In genomic region chr17:46063283-46063973, GRCm38 (mm10) we compare ENCODE assay signal across 8 mouse cellular contexts. TPM values are rescaled to one million over a fixed set of nuclear protein-coding genes. Genes with fewer than 3 reads are reported as not detected.
DNase-seq lines count a peak whose midpoint lies in the region; ATAC-seq and TF ChIP-seq lines count a peak whose summit lies in the region.

No protein-coding gene starts in this region.

- intact Hi-C loops in left cerebral cortex, postnatal 4 days (cut with DNase I), result no loop called here
- intact Hi-C loops in left cerebral cortex, postnatal 36 days (cut with DNase I), result no loop called here
- intact Hi-C loops in heart, adult 2 months (cut with DNase I), result no loop called here
- intact Hi-C loops in left cerebral cortex, adult 2 months (cut with DNase I), result no loop called here

- H3K4me1 ChIP-seq in heart, adult 2 months (ENCODE audit: control insufficient read depth, insufficient read depth, low read length), result peaks cover 2% of the 10 kb centered on the region; the same call in 1 of the 2 replicates
- peaks cover 7% of the 10 kb centered on the region; the same call in 1 of the 2 replicates for H3K4me1 ChIP-seq in kidney, adult 2 months (ENCODE audit: control insufficient read depth, insufficient read depth, low read length)
- peaks cover 12% of the 10 kb centered on the region for H3K4me1 ChIP-seq in lung, postnatal 0 days (ENCODE audit: insufficient read depth, low read depth, low read length)
- 0 out of 2 replicates have a peak, but pooled peaks cover 3% of the 10 kb centered on the region for H3K4me1 ChIP-seq in stomach, postnatal 0 days (replicated peaks; ENCODE audit: control insufficient read depth, insufficient read depth)

- 17% methylated on average over 10 of the region's 10 CpGs for WGBS in heart, adult 2 months
- 23% methylated on average over 10 of the region's 10 CpGs for WGBS in kidney, adult 2 months
- WGBS in lung, postnatal 0 days, result 19% methylated on average over 10 of the region's 10 CpGs
- WGBS in stomach, postnatal 0 days, result 5% methylated on average over 10 of the region's 10 CpGs

- no peaks in the 10 kb centered on the region for H3K27me3 ChIP-seq in heart, adult 2 months (ENCODE audit: control insufficient read depth, insufficient read depth, low read length)
- no peaks in the 10 kb centered on the region for H3K27me3 ChIP-seq in kidney, adult 2 months (replicated peaks; ENCODE audit: control insufficient read depth, insufficient read depth, low read length)
- H3K27me3 ChIP-seq in lung, postnatal 0 days (replicated peaks; ENCODE audit: insufficient read depth, low read length), result no peaks in the 10 kb centered on the region
- H3K27me3 ChIP-seq in stomach, postnatal 0 days (ENCODE audit: control insufficient read depth, insufficient read depth, low read length), result no peaks in the 10 kb centered on the region

- H3K36me3 ChIP-seq in heart, adult 2 months (ENCODE audit: control insufficient read depth, insufficient read depth, low read length), result no peaks in the 10 kb centered on the region
- no peaks in the 10 kb centered on the region for H3K36me3 ChIP-seq in kidney, adult 2 months (ENCODE audit: control insufficient read depth, insufficient read depth, low read length)
- H3K36me3 ChIP-seq in lung, postnatal 0 days (ENCODE audit: insufficient read depth, low read length), result no peaks in the 10 kb centered on the region
- H3K36me3 ChIP-seq in stomach, postnatal 0 days (ENCODE audit: control insufficient read depth, insufficient read depth, low read length), result no peaks in the 10 kb centered on the region

- H3K27ac ChIP-seq in heart, adult 2 months, result no peak overlapping the region
- H3K27ac ChIP-seq in kidney, adult 2 months (ENCODE audit: insufficient read depth, low read depth, low read length), result no peak overlapping the region
- peak overlapping the region; percentile 26; the same call in 1 of the 2 replicates for H3K27ac ChIP-seq in lung, postnatal 0 days (ENCODE audit: low read length)
- H3K27ac ChIP-seq in stomach, postnatal 0 days (replicated peaks), result no peak overlapping the region; the same call in 1 of the 2 replicates
- H3K27ac ChIP-seq in left cerebral cortex, adult 2 months, result no peak overlapping the region

- no peak for TF ChIP-seq POLR2A in heart, adult 2 months (IDR thresholded peaks at IDR 0.05; ENCODE audit: insufficient read depth, low read depth, low read length)
- no peak for TF ChIP-seq POLR2A in kidney, adult 2 months (IDR thresholded peaks at IDR 0.05; ENCODE audit: low read depth, low read length)

- ATAC-seq in lung, postnatal 0 days, result peak; percentile 93
- ATAC-seq in stomach, postnatal 0 days (ENCODE audit: low FRiP score, low TSS enrichment), result peak; percentile 68

- no peaks in the 10 kb centered on the region for H3K9me3 ChIP-seq in lung, postnatal 0 days (ENCODE audit: low read length)
- no peaks in the 10 kb centered on the region for H3K9me3 ChIP-seq in stomach, postnatal 0 days (ENCODE audit: control insufficient read depth, low read length)

- TF ChIP-seq CTCF in heart, adult 2 months (IDR thresholded peaks at IDR 0.05), result no peak
- no peak for TF ChIP-seq CTCF in kidney, adult 2 months (conservative IDR thresholded peaks at IDR 0.05; ENCODE audit: insufficient read depth, insufficient read length, low read depth, low read length)
- no peak for TF ChIP-seq CTCF in lung, postnatal 0 days (IDR thresholded peaks at IDR 0.05)
- no peak for TF ChIP-seq CTCF in stomach, postnatal 0 days (IDR thresholded peaks at IDR 0.05; ENCODE audit: low read depth)
- TF ChIP-seq CTCF in left cerebral cortex, adult 2 months (IDR thresholded peaks at IDR 0.05), result no peak

- H3K79me2 ChIP-seq in heart, adult 2 months (replicated peaks; ENCODE audit: control insufficient read depth, insufficient read depth, low read length), result no peaks in the 10 kb centered on the region

- no peak overlapping the region for H3K9ac ChIP-seq in heart, adult 2 months (ENCODE audit: low read depth, low read length)
- H3K9ac ChIP-seq in lung, postnatal 0 days (replicated peaks; ENCODE audit: low read depth), result no peak overlapping the region
- no peak overlapping the region; the same call in 1 of the 2 replicates for H3K9ac ChIP-seq in stomach, postnatal 0 days (ENCODE audit: low read length)

- no peak for TF ChIP-seq EP300 in heart, adult 2 months (IDR thresholded peaks at IDR 0.05; ENCODE audit: insufficient read depth, low read depth, low read length)
- TF ChIP-seq EP300 in lung, postnatal 0 days (IDR thresholded peaks at IDR 0.05), result peak; percentile 76
- no peak for TF ChIP-seq EP300 in stomach, postnatal 0 days (optimal IDR thresholded peaks at IDR 0.05)

- H3K4me3 ChIP-seq in heart, adult 2 months, result no peak overlapping the region
- no peak overlapping the region for H3K4me3 ChIP-seq in kidney, adult 2 months (ENCODE audit: insufficient read depth, low read depth, low read length)
- no peak overlapping the region for H3K4me3 ChIP-seq in lung, postnatal 0 days (ENCODE audit: low read depth, low read length)
- no peak overlapping the region for H3K4me3 ChIP-seq in stomach, postnatal 0 days (ENCODE audit: low read depth, low read length)
- no peak overlapping the region for H3K4me3 ChIP-seq in left cerebral cortex, adult 2 months

- DNase-seq in left cerebral cortex, postnatal 4 days, result peak; percentile 43
- DNase-seq in left cerebral cortex, postnatal 36 days (ENCODE audit: low spot score in 2 of 2), result no peak
- DNase-seq in heart, adult 2 months, result peak; percentile 49 to 51
- DNase-seq in kidney, adult 2 months, result peak; percentile 48
- DNase-seq in lung, postnatal 0 days (ENCODE audit: low spot score), result peak; percentile 83
- DNase-seq in stomach, postnatal 0 days (ENCODE audit: low spot score), result peak; percentile 57
- no peak for DNase-seq in left cerebral cortex, adult 2 months (ENCODE audit: extremely low spot score in 1 of 2, low spot score in 2 of 2)
- no peak for DNase-seq in gastrocnemius, postnatal 4 days (ENCODE audit: low spot score in 2 of 2)

- no peak overlapping the region; the same call in 1 of the 2 replicates for H3K4me2 ChIP-seq in lung, postnatal 0 days (replicated peaks; ENCODE audit: low read depth, low read length)
- H3K4me2 ChIP-seq in stomach, postnatal 0 days (replicated peaks; ENCODE audit: low read depth), result no peak overlapping the region

RNA-seq across cellular contexts. Expression of gene Vegfa, which starts 31.3 kb away (rescaled TPM):
- 10 to 100 TPM; 77.7 to 94.5 TPM for total RNA-seq in left cerebral cortex, postnatal 4 days (2021)
- 100 to 1,000 TPM in 1 of 2 experiments, 10 to 100 TPM in 1; 70.0 to 117 TPM for total RNA-seq in left cerebral cortex, postnatal 36 days (2021)
- 100 to 1,000 TPM; 207 to 328 TPM for total RNA-seq in heart, adult 2 months (2021)
- 384 and 618 TPM in 2 replicates for polyA plus RNA-seq in heart, adult 2 months (2012; rRNA removed)
- 336 and 398 TPM in 2 replicates for polyA plus RNA-seq in kidney, adult 2 months (2012; rRNA removed)
- polyA plus RNA-seq in lung, postnatal 0 days (2015; fragmentation: Nextera tagmentation; extraction: Ambion mirVana), result 21.4 and 31.9 TPM in 2 replicates
- polyA plus RNA-seq in stomach, postnatal 0 days (2015; fragmentation: Nextera tagmentation; extraction: Ambion mirVana), result 2.4 and 3.1 TPM in 2 replicates
- total RNA-seq in left cerebral cortex, adult 2 months (2021), result 10 to 100 TPM; 88.2 to 90.7 TPM
- total RNA-seq in gastrocnemius, postnatal 4 days (2021), result 100 to 1,000 TPM in 1 of 2 experiments, 10 to 100 TPM in 1; 97.0 to 100 TPM

RNA-seq across cellular contexts. Expression of gene Mrps18a, which starts 47.4 kb away (rescaled TPM):
- total RNA-seq in left cerebral cortex, postnatal 4 days (2021), result 10 to 100 TPM; 75.8 to 78.3 TPM
- total RNA-seq in left cerebral cortex, postnatal 36 days (2021), result 10 to 100 TPM; 84.1 to 88.9 TPM
- 100 to 1,000 TPM; 128 to 140 TPM for total RNA-seq in heart, adult 2 months (2021)
- polyA plus RNA-seq in heart, adult 2 months (2012; rRNA removed), result 99.4 and 99.6 TPM in 2 replicates
- 94.6 and 120 TPM in 2 replicates for polyA plus RNA-seq in kidney, adult 2 months (2012; rRNA removed)
- 96.4 and 103 TPM in 2 replicates for polyA plus RNA-seq in lung, postnatal 0 days (2015; fragmentation: Nextera tagmentation; extraction: Ambion mirVana)
- 94.9 and 99.0 TPM in 2 replicates for polyA plus RNA-seq in stomach, postnatal 0 days (2015; fragmentation: Nextera tagmentation; extraction: Ambion mirVana)
- 10 to 100 TPM; 79.3 to 84.5 TPM for total RNA-seq in left cerebral cortex, adult 2 months (2021)
- total RNA-seq in gastrocnemius, postnatal 4 days (2021), result 10 to 100 TPM; 65.9 to 69.3 TPM

Comparison
In these comparisons a context has a peak if more than half of its experiments do, and no peak if none do; other contexts are left out.
1. DNase-seq: peak in left cerebral cortex, postnatal 4 days (single experiment), heart, adult 2 months (2 of 2), kidney, adult 2 months (single experiment), lung, postnatal 0 days (single experiment) and stomach, postnatal 0 days (single experiment); none in left cerebral cortex, postnatal 36 days (0 of 2), left cerebral cortex, adult 2 months (0 of 2) and gastrocnemius, postnatal 4 days (0 of 2).